Mouse (Mus musculus) naive thymus-derived CD4-positive, alpha-beta T cell, adult 5 months (primary cell): ENCODE results near the gene Zfp763. TPM values are rescaled to one million over a fixed set of nuclear protein-coding genes. Genes with fewer than 3 reads are reported as not detected.

ENCODE experiments used
- polyA plus RNA-seq: library from polyadenylated mRNA; unstranded; fragments of 100-300 nt; shearing (Covaris generic); gene quantifications from one replicate; pipeline ENCODE4 v1.2.1, GENCODE M21; 2017

The Zfp763 gene
- polyA plus RNA-seq = 2.1 TPM

GRCm38 (mm10) chr17:33032900-33033891 lies at the start of gene Zfp763:
Gene Zfp763, minus strand, starts transcription at chr17:33033402.

GRCm38 (mm10) chr17:33067958-33068357 lies 34.8 kb upstream of the Zfp763 start, which contains the start of gene 4921501E09Rik:
Gene 4921501E09Rik, minus strand, starts transcription at chr17:33068058.

DNA sequence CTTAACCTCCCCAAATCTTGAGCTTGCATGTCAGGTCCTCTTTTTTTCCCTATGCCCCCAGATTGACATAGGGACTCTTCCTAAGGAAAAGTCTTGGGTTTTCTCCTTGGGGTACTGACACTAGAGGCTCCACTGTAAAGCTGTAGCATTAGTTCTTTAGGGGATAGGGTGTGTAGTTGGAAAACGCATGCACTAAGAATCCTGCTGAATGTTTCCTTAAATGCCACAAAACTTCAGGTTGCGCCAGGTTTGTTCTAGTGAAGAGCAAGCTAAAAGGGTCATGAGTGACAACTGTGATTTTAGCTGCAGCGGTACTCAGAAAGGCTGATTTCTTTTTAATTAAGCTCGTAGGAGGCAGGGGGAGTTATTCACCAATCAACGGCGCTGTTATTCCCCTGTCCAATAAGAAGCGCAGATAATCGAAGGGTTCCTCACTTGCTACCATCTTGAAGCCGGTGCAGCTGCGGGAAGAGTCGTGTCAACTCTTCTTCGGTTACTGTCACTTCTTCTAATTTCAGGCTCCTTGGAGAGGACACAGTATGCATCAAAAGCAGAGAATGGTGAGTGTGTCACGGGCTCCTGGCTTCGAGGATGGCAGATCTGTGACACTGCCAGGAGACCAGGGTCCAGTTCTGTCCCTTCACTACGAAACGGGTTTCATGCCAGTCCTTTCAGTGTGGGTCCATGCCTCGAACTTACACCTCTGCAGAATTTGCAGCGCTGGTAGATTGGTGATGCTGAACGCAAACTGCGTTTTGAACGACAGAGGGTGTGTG lies 40.3 kb downstream of the Zfp763 start, which contains the start of gene Zfp952:
Gene Zfp952, plus strand, starts transcription at position 431 of the 776 bp plus-strand sequence.

Other genes starting within 250 kb of the Zfp763 start
- gene Zfp871, start 245.1 kb downstream of the Zfp763 start, polyA plus RNA-seq = 42.9 TPM
- not detected for gene Zfp811, start 223.5 kb downstream of the Zfp763 start, polyA plus RNA-seq
- 5.1 TPM for gene Zfp799, start 203.1 kb downstream of the Zfp763 start, polyA plus RNA-seq
- 0.06 TPM for gene Zfp870, start 141.8 kb downstream of the Zfp763 start, polyA plus RNA-seq
- gene Cyp4f14, start 116.1 kb downstream of the Zfp763 start, polyA plus RNA-seq = not detected
- gene Cyp4f13, start 86.0 kb downstream of the Zfp763 start, polyA plus RNA-seq = 54.0 TPM
- gene Zfp472, start 67.6 kb downstream of the Zfp763 start, polyA plus RNA-seq = 24.2 TPM
- gene Zfp952, start 40.3 kb downstream of the Zfp763 start, polyA plus RNA-seq = 12.2 TPM
- not detected for gene 4921501E09Rik, start 34.7 kb upstream of the Zfp763 start, polyA plus RNA-seq
- gene Zfp563, start 55.9 kb upstream of the Zfp763 start, polyA plus RNA-seq = 3.1 TPM
- not detected for gene Morc2b, start 106.3 kb upstream of the Zfp763 start, polyA plus RNA-seq
- not detected for gene Olfr55, start 135.0 kb upstream of the Zfp763 start, polyA plus RNA-seq
- not detected for gene Olfr239, start 157.9 kb upstream of the Zfp763 start, polyA plus RNA-seq
- not detected for gene Olfr1564, start 188.3 kb upstream of the Zfp763 start, polyA plus RNA-seq
- 11.8 TPM for gene Zfp955a, start 221.7 kb upstream of the Zfp763 start, polyA plus RNA-seq
- gene Olfr63, start 231.3 kb upstream of the Zfp763 start, polyA plus RNA-seq = 0.05 TPM